Mouse (Mus musculus): ENCODE measurements around the gene Marveld1.
A peak's percentile ranks its signal among the peaks of the same experiment; 100 is the strongest.

The Marveld1 gene

DNA sequence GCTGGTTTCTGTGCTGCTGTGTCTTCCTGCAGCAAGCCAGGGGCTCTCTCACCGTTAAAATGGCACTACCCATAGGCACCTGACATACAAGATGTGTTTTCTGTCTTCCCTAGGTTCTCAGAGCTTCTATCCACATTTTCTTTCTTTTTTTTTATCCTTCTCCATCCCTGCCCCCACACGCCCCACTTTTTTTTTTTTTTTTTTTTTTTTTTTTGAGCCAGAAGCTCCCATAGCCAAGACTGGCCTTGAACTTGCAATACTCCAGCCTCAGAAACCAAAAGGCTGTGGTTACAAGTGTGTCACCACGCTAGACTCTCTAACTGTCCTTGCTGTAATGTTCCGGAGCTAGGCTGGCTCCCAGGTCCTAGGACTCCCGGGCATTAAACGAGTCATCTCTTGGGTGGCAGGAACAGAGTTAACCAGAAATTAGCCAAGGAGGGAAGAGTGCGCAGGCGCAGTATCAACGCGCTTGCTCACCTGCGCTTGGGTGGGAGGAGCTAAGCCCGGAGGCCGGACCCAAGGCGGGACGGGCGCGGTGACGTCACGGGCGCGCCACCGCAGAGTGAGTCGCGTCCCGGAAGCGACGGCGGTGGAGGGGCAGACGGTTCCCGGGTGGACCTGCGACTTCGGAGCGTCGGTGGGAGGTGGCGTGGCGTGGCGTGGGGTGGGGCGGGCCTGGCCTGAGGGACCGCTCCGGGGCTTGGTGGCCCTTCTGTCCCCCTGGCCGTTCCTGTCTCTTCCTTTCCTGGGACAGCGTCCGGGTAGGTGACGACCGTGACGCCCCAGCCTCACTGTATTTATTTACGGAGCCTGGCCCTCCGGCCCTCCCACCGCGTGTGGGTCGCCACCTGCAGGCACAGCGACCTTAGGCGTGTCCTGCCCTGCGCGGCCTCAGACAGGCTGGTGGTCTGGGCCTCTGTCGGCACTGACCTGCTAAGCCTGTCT is 23.1 kb downstream of the Marveld1 start:
- DNase-seq, result peak; percentile 94 to 95

DNA sequence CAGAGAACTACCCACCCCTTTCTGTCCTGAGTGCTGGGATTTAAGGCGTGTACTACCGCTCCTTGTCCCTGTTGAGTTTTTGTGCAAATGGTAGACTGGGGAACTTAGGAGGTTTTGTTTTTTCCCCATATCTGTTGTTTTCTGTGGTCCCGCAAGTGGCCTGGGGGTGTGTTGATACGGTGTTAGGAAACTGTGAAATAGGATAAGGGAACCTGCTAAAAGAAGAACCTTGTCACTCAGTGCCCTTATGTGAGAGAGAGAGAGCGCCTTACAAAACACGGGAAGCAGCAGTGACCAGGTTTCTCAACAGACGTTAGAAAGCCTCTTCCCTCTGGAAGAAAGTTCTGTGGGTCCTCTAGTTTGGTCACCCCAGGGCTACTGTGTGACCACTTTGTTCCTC is 29.6 kb downstream of the Marveld1 start:
- no peak for DNase-seq

GRCm38 (mm10) chr19:42177461-42177860 is 30.3 kb downstream of the Marveld1 start:
- no peak for DNase-seq

DNA sequence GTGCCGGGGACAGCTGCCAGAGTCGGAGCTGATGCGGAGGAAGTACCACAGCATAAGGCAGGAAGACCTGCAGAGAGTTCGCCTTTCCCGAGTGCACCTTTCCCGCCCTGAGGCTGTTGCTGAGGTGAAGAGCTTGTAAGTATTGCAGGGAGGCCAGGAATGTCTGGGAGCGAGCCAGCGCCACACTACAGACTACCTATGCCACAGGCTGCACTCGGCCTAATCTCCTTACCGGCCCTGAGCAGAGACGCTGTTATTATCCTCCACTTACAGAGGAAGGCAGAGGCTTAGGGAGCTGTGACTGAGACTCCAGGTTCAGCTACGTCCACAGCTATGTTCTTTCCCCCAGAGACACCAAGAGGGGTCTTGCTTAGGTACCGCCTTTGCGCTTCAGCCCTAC is 32.2 kb downstream of the Marveld1 start:
- no peak for DNase-seq

DNA sequence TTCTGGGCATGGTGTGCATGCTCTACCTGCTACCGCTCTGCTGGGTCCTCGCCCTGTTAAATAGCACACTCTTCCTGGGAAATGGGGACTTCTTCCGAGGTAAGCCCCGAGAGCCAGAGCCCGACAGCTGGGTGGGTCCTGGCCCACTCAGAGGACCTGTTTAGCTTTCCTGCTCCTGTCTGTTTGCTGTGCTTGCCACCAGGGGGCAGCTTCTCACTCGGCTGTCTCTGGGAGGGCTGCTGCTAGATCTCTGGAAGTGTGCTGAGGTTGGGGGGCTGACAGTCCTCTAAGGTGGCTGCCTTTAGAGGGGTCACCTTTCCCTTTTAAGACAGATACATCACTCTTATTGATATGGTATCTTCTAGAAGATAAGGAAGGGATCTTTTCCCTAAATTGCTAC is 35.5 kb downstream of the Marveld1 start:
- no peak for DNase-seq

- DNase-seq, result no peak
These were observed 42.5 kb downstream of the Marveld1 start for GRCm38 (mm10) chr19:42189735-42190134.

DNA sequence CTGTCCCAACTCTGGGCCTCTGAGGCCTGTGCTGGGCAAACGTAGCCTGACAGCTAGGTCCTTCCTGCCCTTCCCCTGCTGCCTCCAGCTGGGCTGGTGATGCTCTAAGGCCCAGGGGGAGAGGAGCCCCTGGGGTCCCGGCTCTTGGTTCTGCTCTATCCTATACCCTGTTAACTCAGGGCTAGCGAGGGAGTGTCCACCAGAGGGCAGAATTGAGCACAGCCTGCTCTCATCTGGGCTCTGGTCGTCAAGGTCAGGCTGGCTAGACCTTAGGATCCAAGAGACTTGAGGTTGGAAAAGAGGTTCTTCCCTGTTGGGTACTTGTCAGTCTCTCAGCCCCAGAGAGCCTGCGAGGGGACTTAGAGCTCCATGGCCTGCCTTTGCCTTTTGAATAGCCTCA is 43.3 kb downstream of the Marveld1 start:
- peak in 1 of 2 experiments; percentile 67 for DNase-seq

DNA sequence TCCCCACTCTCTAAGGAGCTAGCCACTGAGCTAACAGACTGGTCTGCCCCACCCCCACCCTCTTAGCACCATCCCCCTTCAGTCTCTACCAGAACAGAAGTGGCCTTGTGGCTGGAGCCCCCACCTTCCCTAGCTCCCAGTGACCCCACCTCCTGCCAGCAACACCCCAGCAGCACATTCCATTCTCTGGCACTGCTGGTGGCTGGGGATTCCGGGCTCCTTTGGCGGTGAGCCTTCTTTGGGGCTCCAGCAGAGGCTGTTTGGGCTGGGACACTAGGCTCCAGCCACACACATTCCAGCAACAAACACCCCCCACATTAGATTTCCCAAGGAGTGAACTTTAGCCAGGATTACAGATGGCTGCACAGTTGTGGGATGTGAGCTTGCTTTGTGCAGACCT is 46.1 kb downstream of the Marveld1 start:
- no peak for DNase-seq

GRCm38 (mm10) chr19:42196378-42196777 is 49.2 kb downstream of the Marveld1 start:
- DNase-seq, result no peak

DNA sequence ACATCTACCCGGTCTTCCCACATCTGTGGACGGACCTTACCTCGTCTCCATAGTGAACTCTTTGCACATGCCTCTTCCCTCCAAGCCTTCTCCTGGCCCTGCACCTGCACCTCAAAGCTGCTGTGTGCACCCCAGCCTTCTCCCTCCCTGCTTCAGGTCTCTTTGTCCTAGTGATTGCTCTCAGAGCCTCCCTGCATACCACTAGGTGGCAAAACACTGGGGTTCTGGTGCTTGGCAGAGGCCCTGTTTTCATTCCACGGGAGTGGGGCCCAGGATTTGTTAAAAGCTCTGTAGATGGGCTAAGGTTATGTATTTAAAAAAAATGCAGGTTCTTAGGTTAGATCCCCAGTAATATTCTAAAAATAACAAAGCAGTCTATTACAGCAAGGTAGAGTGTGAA is 49.9 kb downstream of the Marveld1 start:
- DNase-seq, result no peak

- DNase-seq, result no peak
These were observed 50.8 kb downstream of the Marveld1 start for GRCm38 (mm10) chr19:42198026-42198425.

All from kidney, adult 8-10 months (tissue).